Mouse (Mus musculus) liver, embryonic 12.5 days (tissue): ENCODE measurements around the gene Man2a2. TPM values are rescaled to one million over a fixed set of nuclear protein-coding genes. Genes with fewer than 3 reads are reported as not detected.
A peak's percentile ranks its signal among the peaks of the same experiment; 100 is the strongest.

Experiments used
- ATAC-seq: fragments of 200-750 bp; cut with Nextera tagmentation; 2 replicates; pipeline ENCODE4 v1.8.0; 2017; ENCODE audit warnings: moderate number of reproducible peaks, mild to moderate bottlenecking, moderate library complexity
- H3K27ac ChIP-seq: fragments of 300-500 bp; sonication (generic); 2 replicates; pipeline ENCODE4 v1.5.1; 2016; ENCODE audit warnings: mild to moderate bottlenecking
- H3K27me3 ChIP-seq: fragments of 300-500 bp; sonication (generic); replicated peaks from 2 replicates; pipeline ENCODE4 v1.6.1; 2016; ENCODE audit warnings: mild to moderate bottlenecking, moderate library complexity
- H3K36me3 ChIP-seq: fragments of 300-500 bp; sonication (generic); 2 replicates; pipeline ENCODE4 v1.6.1; 2016; ENCODE audit warnings: mild to moderate bottlenecking, moderate library complexity
- H3K4me1 ChIP-seq: fragments of 300-500 bp; sonication (generic); 2 replicates; pipeline ENCODE4 v1.6.1; 2016
- H3K4me2 ChIP-seq: fragments of 300-500 bp; sonication (generic); 2 replicates; pipeline ENCODE4 v1.6.1; 2016; ENCODE audit warnings: mild to moderate bottlenecking, moderate library complexity
- H3K4me3 ChIP-seq: fragments of 300-500 bp; sonication (generic); 2 replicates; pipeline ENCODE4 v1.5.1; 2016; ENCODE audit warnings: mild to moderate bottlenecking, moderate library complexity
- H3K9ac ChIP-seq: fragments of 300-500 bp; sonication (generic); 2 replicates; pipeline ENCODE4 v1.6.1; 2016; ENCODE audit warnings: mild to moderate bottlenecking, moderate library complexity
- H3K9me3 ChIP-seq: fragments of 300-500 bp; sonication (generic); replicated peaks from 2 replicates; pipeline ENCODE4 v1.6.1; 2016; ENCODE audit warnings: mild to moderate bottlenecking, moderate library complexity
- WGBS: fragments of 180-500 bp; shearing (Covaris S2); methylation state at CpG from one replicate; pipeline ENCODE4 v1.1.7; 2016; ENCODE audit not compliant: insufficient replicate concordance; 5-methylcytosine and 5-hydroxymethylcytosine counted together
- polyA plus RNA-seq: library from polyadenylated mRNA; unstranded; fragments of >200 nt; fragmentation: Nextera tagmentation; extraction: Ambion mirVana; gene quantifications from 2 replicates; pipeline ENCODE4 v1.2.1, GENCODE M21; 2016

Gene Man2a2
- polyA plus RNA-seq: 5.8 and 6.5 TPM in 2 replicates

DNA sequence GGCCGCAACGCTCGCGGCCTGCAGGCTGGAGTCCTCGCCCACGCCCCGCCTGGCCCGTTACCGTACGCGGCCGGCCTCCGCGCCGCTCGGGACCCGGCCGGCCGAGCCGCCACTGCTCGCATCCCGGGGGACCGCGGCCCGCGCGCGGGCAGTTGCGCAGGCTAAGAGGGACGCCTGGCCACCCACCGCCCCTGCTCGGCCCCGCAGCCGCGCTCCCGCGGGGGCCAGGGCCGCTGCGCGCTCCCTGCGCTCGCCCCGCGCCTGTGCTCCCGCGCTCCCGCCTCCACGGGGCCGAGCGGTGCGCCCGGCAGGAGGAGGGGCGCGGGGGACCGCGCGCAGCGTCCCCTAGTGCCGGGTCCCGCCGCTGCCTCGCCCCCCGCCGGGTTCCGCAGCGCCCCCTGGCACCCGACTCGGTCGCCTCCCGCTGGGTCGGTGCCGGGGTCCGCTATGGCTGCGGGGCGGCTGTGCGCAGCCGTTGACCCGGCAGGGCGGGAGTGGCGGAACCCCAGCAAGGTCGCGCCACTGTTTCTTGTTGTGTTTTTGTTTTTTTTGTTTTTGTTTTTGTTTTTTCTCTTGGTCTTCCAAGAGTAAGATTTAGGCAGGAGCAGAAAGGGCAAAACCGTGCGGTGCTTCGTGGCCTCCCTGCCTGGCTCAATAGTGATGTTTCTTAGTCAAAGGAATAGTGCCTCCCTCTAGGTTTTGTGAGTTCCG, at the start of gene Man2a2:
Man2a2 (minus strand) TSS at position 335 of the 711 bp plus-strand sequence.
- peak within 1 kb of the TSS; percentile 77 for H3K4me3 ChIP-seq
- H3K27me3 ChIP-seq: peaks cover 42% of the 10 kb centered on the region
- peak within 1 kb of the TSS; percentile 97 for H3K4me2 ChIP-seq
- H3K4me1 ChIP-seq: peaks cover 27% of the 10 kb centered on the region
- under 1% methylated on average over 82 of the region's 86 CpGs for WGBS
- peak; percentile 50 for ATAC-seq
- peak within 1 kb of the TSS; percentile 57 for H3K27ac ChIP-seq
- no peaks in the 10 kb centered on the region for H3K9me3 ChIP-seq
- H3K36me3 ChIP-seq: peaks cover 25% of the 10 kb centered on the region
- H3K9ac ChIP-seq: peak within 1 kb of the TSS; percentile 76

DNA sequence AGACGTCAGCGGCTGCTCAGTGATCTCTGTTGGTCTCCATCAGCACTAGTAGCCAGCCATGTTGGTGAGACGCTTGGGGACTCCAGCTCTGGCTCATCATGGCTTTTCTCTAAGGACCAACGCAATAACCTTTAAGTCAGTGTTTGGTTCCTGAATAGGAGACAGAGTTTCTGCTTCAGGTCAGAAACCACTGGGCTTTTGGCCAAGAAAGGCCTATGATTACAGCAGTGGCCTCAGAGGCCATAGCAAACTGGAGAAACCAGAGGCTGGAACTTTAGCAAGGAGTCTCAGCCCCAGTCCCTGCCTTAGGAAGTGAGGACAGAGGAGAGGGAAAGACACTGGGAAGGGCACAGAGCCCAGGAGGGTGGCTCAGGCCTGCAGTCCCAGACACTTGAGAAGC, 49.4 kb upstream of the Man2a2 start:
- Histone ChIP-seq H3K4me3 (no peak overlapping the region), H3K4me2 (no peak overlapping the region), H3K4me1 (peaks cover 42% of the 10 kb centered on the region), H3K9me3 (no peaks in the 10 kb centered on the region), H3K9ac (no peak overlapping the region), H3K27ac (no peak overlapping the region), H3K27me3 (peaks cover 3% of the 10 kb centered on the region; the same call in 1 of the 2 replicates), H3K36me3 (no peaks in the 10 kb centered on the region)
- ATAC-seq: no peak
- 86% methylated on average over 4 of the region's 4 CpGs for WGBS

DNA sequence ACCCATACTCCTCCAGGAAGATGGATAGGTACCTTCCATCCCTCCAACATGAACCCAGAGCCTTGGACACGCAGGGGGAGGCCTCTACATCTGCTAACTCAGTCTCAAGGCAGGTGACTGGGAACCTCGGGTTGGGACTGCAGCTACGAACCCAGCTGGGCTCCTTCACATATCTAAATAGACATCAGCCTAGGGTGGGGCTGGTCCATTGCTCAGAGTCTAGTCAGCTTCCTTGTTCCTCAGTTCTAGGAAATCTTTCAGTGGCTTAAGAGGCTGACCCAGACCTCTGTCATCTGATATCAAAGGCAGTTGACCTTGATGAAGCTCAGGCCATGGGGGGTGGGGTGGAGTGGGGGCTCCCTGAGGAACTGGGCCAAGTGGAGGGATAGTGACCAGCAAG, 48.1 kb upstream of the Man2a2 start:
- no peak overlapping the region for H3K27ac ChIP-seq
- no peak overlapping the region for H3K9ac ChIP-seq
- no peaks in the 10 kb centered on the region for H3K9me3 ChIP-seq
- peaks cover 42% of the 10 kb centered on the region for H3K4me1 ChIP-seq
- ATAC-seq: no peak
- WGBS: 33% methylated on average over 3 of the region's 3 CpGs
- no peak overlapping the region for H3K4me3 ChIP-seq
- no peaks in the 10 kb centered on the region for H3K36me3 ChIP-seq
- H3K27me3 ChIP-seq: peaks cover 3% of the 10 kb centered on the region; the same call in 1 of the 2 replicates
- no peak overlapping the region for H3K4me2 ChIP-seq

DNA sequence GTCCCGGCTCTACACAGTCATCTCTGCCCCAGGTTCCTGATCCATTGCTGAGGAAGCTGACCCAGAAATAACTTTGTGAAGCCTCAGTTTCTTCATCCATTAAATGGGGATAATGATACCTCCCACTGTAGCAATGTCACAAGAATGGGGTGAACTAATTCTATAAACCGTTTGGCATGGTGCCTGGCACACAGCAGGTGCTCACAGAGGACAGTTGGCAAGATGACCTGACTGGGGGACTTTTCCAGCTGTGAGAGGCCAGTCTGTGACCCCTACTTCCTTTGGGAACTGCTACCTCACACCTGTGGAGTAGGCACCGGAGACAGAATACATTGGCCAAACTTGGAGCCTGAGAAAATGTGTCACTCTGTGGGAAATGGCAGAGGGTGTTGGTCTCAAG, 46.9 kb upstream of the Man2a2 start:
- Histone ChIP-seq H3K9ac (no peak overlapping the region), H3K9me3 (no peaks in the 10 kb centered on the region), H3K27me3 (0 out of 2 replicates have a peak, but pooled peaks cover 4% of the 10 kb centered on the region), H3K36me3 (no peaks in the 10 kb centered on the region), H3K4me2 (no peak overlapping the region), H3K4me3 (no peak overlapping the region), H3K27ac (no peak overlapping the region), H3K4me1 (peaks cover 46% of the 10 kb centered on the region)
- WGBS: 65% methylated on average over 3 of the region's 3 CpGs
- no peak for ATAC-seq

DNA sequence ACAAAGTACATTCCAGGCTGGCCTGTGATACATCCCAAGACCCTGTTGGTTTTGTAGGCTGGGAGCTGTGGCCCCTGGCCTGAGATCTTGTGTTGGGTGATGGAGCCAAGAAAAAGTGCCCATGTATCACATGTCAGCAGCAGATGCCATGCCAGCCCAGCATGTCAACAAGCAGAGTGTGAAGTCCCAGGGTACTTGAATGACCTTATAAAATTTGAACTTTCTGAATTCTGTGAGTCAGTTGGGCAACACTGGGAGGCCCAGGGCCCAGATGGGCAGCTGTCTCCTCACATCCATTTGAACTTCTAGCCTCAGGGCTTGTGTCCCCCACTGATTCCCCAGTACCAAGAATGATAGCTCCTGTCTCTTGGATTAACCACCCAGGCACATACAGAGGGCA, 46.4 kb upstream of the Man2a2 start:
- Histone ChIP-seq H3K4me2 (no peak overlapping the region), H3K9ac (no peak overlapping the region), H3K4me1 (peaks cover 42% of the 10 kb centered on the region), H3K27ac (no peak overlapping the region), H3K36me3 (no peaks in the 10 kb centered on the region), H3K27me3 (0 out of 2 replicates have a peak, but pooled peaks cover 4% of the 10 kb centered on the region), H3K4me3 (no peak overlapping the region), H3K9me3 (no peaks in the 10 kb centered on the region)
- ATAC-seq: no peak

DNA sequence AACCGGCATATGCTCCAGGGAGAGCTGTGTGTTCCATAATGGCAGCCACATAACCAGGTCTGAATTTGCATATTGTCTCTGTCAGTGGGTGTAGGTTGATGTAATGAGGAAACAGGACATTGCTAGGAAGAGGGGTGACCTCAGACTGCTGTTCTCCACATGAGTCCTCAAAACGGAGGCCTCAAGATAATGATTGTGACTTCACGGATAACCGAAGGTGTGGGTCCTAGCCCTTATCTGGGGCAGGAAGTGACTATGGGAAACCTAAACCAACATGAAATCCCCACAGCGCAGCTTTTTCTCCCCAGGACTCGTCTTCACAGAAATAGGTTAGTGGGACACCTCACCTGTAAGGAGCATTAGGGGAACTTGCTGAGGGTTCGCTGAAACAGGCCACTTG, 45.8 kb upstream of the Man2a2 start:
- no peak overlapping the region for H3K9ac ChIP-seq
- 33% methylated on average over 7 of the region's 7 CpGs for WGBS
- H3K9me3 ChIP-seq: no peaks in the 10 kb centered on the region
- no peak overlapping the region for H3K4me2 ChIP-seq
- H3K27me3 ChIP-seq: 0 out of 2 replicates have a peak, but pooled peaks cover 4% of the 10 kb centered on the region
- H3K27ac ChIP-seq: no peak overlapping the region
- ATAC-seq: no peak
- no peaks in the 10 kb centered on the region for H3K36me3 ChIP-seq
- H3K4me3 ChIP-seq: no peak overlapping the region
- peaks cover 40% of the 10 kb centered on the region for H3K4me1 ChIP-seq

DNA sequence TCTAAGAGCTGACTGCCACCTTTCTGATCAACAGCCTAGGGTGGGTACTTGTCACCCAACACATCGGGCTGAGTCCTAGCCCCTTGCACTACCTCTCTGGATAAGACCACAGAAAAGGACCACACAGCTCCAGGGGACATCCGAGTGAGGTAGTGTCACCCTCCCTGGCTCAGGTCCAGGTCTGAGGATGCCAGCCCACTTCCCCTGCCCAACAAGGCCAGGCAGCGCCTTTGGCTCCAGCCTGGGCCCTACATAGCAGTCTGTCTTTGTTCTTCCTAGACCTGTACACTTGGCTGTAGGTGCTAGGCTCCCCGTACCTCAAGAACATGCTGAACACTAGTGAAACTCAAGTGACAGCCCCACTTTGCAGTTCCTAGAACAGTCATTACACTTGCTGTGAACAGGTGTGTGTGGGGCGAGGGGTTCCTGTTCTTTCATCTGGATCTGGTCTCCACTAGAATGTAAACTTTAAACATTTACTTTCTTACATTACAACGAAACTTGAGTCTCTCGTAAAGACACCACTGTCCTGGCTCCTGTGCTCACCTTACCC, 43.2 kb upstream of the Man2a2 start:
- Histone ChIP-seq H3K9me3 (no peaks in the 10 kb centered on the region), H3K9ac (no peak overlapping the region), H3K4me3 (no peak overlapping the region), H3K27ac (no peak overlapping the region), H3K36me3 (no peaks in the 10 kb centered on the region), H3K27me3 (peaks cover 12% of the 10 kb centered on the region), H3K4me1 (peaks cover 36% of the 10 kb centered on the region), H3K4me2 (no peak overlapping the region)
- ATAC-seq: no peak
- WGBS: 69% methylated on average over 7 of the region's 7 CpGs

DNA sequence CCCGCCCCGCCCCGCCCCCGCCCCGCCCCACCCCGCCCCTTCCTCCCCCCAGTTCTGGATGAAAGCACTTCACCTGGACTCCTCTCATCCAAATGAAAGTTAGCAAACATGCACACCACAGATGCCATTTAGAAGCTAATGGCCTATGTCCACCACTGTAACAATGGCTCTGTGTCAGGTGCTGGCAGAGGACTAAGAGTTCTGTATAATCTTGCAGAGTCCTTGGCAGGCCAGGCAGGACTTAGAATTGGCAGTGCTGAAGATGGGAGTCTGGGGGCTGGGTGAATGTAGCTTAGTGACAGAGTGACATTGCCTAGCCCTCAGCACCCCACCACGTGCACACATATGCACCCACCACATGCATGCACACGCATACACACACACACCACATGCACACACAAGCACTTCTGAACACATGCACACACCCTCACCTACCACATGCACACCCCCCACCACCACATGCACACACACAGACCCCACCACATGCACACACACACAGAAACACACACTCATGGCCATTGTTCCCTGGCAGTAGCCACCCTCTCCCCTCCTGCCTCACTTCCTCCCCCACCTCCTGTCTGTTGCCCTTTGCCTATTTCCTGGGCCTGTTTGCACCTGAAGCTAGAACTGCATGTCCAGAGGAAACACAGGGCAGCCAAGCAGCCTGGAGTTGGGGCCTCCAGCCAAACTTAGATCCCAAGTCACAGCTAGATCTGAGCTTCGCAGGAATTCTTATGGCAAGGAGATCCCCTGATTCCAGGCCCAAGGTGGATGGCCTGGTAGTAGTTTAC, 42.5 kb upstream of the Man2a2 start:
- Histone ChIP-seq H3K4me3 (no peak overlapping the region), H3K27me3 (peaks cover 16% of the 10 kb centered on the region), H3K4me2 (no peak overlapping the region), H3K9ac (no peak overlapping the region), H3K9me3 (no peaks in the 10 kb centered on the region), H3K4me1 (peaks cover 29% of the 10 kb centered on the region), H3K27ac (no peak overlapping the region), H3K36me3 (no peaks in the 10 kb centered on the region)
- no peak for ATAC-seq
- WGBS: 64% methylated on average over 9 of the region's 9 CpGs

DNA sequence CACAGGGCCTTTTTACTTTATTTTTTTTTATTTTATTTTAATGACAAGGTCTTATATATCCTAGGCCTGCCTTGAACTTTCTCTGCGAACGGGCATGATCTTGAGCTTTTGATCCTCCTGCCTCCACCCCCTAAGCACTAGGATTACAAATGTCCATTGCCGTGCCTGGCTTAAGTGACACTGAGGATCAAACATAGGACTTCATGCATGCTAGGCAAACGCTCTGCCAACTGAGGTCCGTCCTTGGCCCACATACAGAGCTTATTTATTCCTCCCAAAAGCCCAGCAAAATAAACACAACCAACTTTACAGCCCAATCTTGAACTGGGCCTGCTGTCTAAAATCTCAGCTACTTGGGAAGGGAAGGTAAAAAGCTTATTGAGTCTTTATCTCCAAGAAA, 41.6 kb upstream of the Man2a2 start:
- Histone ChIP-seq H3K9ac (no peak overlapping the region), H3K27ac (no peak overlapping the region), H3K9me3 (no peaks in the 10 kb centered on the region), H3K27me3 (peaks cover 24% of the 10 kb centered on the region), H3K36me3 (no peaks in the 10 kb centered on the region), H3K4me2 (no peak overlapping the region), H3K4me1 (peaks cover 21% of the 10 kb centered on the region), H3K4me3 (no peak overlapping the region)
- WGBS: 66% methylated on average over 5 of the region's 5 CpGs
- ATAC-seq: no peak

DNA sequence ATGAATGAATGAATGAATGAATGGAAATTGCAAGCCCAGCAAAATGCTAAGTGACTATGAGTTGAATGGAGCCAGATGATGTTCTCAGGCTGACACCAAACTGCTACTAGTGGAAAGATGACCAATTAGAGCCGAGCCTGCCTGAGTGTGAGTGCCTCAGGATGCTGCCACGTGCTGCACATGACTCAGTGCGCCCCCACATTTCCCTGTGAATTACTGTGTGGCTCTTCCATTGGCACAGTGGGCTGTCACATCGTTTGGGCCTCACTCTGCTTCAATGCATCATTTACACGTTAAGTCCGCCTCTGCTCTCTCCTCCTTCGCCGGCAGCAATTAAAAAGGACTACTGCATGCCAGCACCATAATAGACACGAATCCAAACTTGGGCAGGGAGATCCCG, 41.1 kb upstream of the Man2a2 start:
- ATAC-seq: no peak
- H3K9ac ChIP-seq: no peak overlapping the region
- H3K27me3 ChIP-seq: peaks cover 29% of the 10 kb centered on the region
- H3K4me2 ChIP-seq: no peak overlapping the region
- WGBS: 80% methylated on average over 10 of the region's 10 CpGs
- no peaks in the 10 kb centered on the region for H3K9me3 ChIP-seq
- H3K4me3 ChIP-seq: no peak overlapping the region
- H3K36me3 ChIP-seq: no peaks in the 10 kb centered on the region
- H3K27ac ChIP-seq: no peak overlapping the region
- peaks cover 16% of the 10 kb centered on the region for H3K4me1 ChIP-seq

DNA sequence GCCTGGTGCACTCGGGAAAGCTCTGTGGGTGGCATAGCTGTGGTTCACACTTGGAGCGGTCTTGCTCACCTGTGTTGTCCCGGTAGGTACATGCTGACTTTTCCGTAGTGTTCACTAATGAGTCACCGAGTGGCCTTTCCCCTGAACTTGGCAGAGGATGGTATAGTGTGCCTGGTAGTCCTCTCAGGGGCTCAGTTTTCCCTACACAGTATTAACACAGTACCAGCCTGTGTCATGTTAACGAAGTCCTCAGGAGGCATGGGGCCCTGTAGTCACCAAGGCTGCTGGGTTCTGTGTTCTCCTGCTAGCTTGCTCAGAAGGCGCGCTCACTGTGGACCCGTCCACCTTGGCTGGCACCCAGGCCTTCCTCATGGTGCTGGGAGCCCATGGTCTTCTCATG, 39.2 kb upstream of the Man2a2 start:
- Histone ChIP-seq H3K9me3 (no peaks in the 10 kb centered on the region), H3K36me3 (no peaks in the 10 kb centered on the region), H3K4me3 (no peak overlapping the region), H3K27me3 (peaks cover 48% of the 10 kb centered on the region), H3K27ac (no peak overlapping the region), H3K9ac (no peak overlapping the region), H3K4me2 (no peak overlapping the region), H3K4me1 (peaks cover 10% of the 10 kb centered on the region)
- ATAC-seq: no peak
- 75% methylated on average over 9 of the region's 9 CpGs for WGBS

DNA sequence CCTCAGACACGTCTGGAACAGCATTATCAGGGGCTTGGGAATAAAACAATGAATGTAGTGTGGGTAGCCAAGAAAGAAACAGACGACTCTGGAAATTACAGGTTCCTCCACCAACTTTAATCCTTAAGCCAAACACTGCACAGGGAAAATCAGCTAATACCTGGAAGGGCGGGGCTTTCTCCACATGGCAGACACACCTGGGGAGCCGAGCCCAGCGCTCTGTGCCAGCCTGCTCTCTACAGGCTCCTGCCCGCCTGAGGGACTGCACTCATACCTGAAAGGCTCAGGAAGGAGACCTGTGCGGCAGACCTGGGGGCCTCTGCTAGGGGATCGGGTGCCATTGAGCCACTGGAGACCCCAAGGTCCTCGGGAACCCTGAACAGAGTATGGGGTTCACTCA, 36.5 kb upstream of the Man2a2 start:
- no peak for ATAC-seq
- Histone ChIP-seq H3K27me3 (peaks cover 70% of the 10 kb centered on the region), H3K9me3 (no peaks in the 10 kb centered on the region), H3K36me3 (no peaks in the 10 kb centered on the region), H3K27ac (no peak overlapping the region), H3K9ac (no peak overlapping the region), H3K4me1 (peaks cover 19% of the 10 kb centered on the region), H3K4me3 (no peak overlapping the region), H3K4me2 (no peak overlapping the region)
- WGBS: 68% methylated on average over 9 of the region's 9 CpGs
